Mouse (Mus musculus): ENCODE data around the gene Gm37240.

- TF ChIP-seq POLR2A (IDR thresholded peaks at IDR 0.05; ENCODE audit: borderline replicate concordance, control insufficient read depth, low read depth, low read length) (no peak), CTCF (IDR thresholded peaks at IDR 0.05; ENCODE audit: control insufficient read depth, insufficient read depth, low read length) (no peak)
These were observed 771.3 kb downstream of the Gm37240 start for GRCm38 (mm10) chr3:85115959-85116543.
